Mouse (Mus musculus): ENCODE measurements around the gene Ifih1.

DNA sequence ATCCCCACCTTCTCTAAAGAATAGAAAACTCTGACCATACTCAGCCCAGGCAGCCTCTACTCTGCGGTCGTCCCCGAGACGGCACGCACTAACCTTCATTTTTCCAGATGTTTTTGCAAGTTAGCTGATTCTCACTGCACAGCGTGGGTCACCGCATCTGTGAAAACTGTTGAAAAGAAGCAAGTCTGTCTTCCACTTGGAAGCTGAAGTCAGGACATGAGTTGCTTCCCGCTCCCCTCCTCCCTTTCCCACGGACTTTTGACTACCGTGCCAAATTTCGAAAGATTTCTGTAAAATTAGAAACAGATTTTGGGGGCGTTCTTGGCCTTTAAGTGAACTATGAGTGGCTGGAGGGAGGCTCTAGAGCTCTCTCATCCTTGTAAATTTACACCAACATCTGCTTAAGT lies 72.3 kb downstream of the Ifih1 start, which contains the start of gene Fap:
- TF ChIP-seq CTCF (IDR thresholded peaks at IDR 0.05; ENCODE audit: control insufficient read depth, insufficient read depth, insufficient read length) (no peak), USF1 (IDR thresholded peaks at IDR 0.05; ENCODE audit: low read depth) (no peak), MAX (IDR thresholded peaks at IDR 0.05) (no peak), MYOD1 (IDR thresholded peaks at IDR 0.05; ENCODE audit: control insufficient read depth, insufficient read length, low read depth) (no peak), CEBPB (IDR thresholded peaks at IDR 0.05; ENCODE audit: low read depth) (no peak), MYOG (IDR thresholded peaks at IDR 0.05; ENCODE audit: control insufficient read depth, extremely low read depth, insufficient read length) (no peak), FOSL1 (IDR thresholded peaks at IDR 0.05; ENCODE audit: insufficient read depth, low read length, poor library complexity, severe bottlenecking) (no peak)
